Mouse (Mus musculus) thymus, postnatal 0 days (tissue): ENCODE data around the gene Zfp950. TPM values are rescaled to one million over a fixed set of nuclear protein-coding genes. Genes with fewer than 3 reads are reported as not detected.
"Not testable (repeated sequence)": the region's sequence is repeated elsewhere in the genome, so short reads cannot be mapped to it uniquely, and the experiment has no call there.

Experiments used
- DNase-seq: peaks from one replicate; pipeline ENCODE4 v3.0.0-alpha.2; 2015; ENCODE audit warnings: low spot score
- polyA plus RNA-seq: library from polyadenylated mRNA; unstranded; fragments of >200 nt; fragmentation: Nextera tagmentation; extraction: Ambion mirVana; gene quantifications from 2 replicates; pipeline ENCODE4 v1.2.1, GENCODE M21; 2015

Zfp950 gene
- polyA plus RNA-seq, result 25.0 and 34.8 TPM in 2 replicates

- peak; percentile 90 for DNase-seq
Observed at GRCm38 (mm10) chr19:61140342-61141206, at the start of gene Zfp950. Zfp950 (minus strand) TSS chr19:61140840.

- DNase-seq, result not testable (repeated sequence)
Observed at GRCm38 (mm10) chr19:61183590-61183989, 43.0 kb upstream of the Zfp950 start, which contains the start of gene Gm6020. Gm6020 (plus strand) TSS chr19:61183890.

GRCm38 (mm10) chr19:61175756-61176324 lies 35.2 kb upstream of the Zfp950 start, which contains the start of gene Gm7102:
Gm7102 (minus strand) TSS chr19:61176309.
- no peak for DNase-seq

GRCm38 (mm10) chr19:61151701-61152420 lies 11.2 kb upstream of the Zfp950 start:
- DNase-seq, result no peak

GRCm38 (mm10) chr19:61151372-61151700 lies 10.7 kb upstream of the Zfp950 start:
- DNase-seq, result peak; percentile 29

- DNase-seq, result no peak
Observed at GRCm38 (mm10) chr19:61141299-61141698, 659 bp upstream of the Zfp950 start.

GRCm38 (mm10) chr19:61138655-61139054 lies 2.0 kb downstream of the Zfp950 start:
- no peak for DNase-seq

- no peak for DNase-seq
Observed at GRCm38 (mm10) chr19:61131096-61131495, 9.5 kb downstream of the Zfp950 start.

GRCm38 (mm10) chr19:61110184-61110583 lies 30.5 kb downstream of the Zfp950 start:
- DNase-seq, result peak; percentile 7

- DNase-seq, result peak; percentile 39
Observed at GRCm38 (mm10) chr19:61097764-61098163, 42.9 kb downstream of the Zfp950 start.

- DNase-seq, result no peak
Observed at GRCm38 (mm10) chr19:61096776-61097175, 43.9 kb downstream of the Zfp950 start.

- no peak for DNase-seq
Observed at GRCm38 (mm10) chr19:61090541-61090940, 50.1 kb downstream of the Zfp950 start.

GRCm38 (mm10) chr19:61089001-61089400 lies 51.6 kb downstream of the Zfp950 start:
- no peak for DNase-seq

- DNase-seq, result no peak
Observed at GRCm38 (mm10) chr19:61087781-61088180, 52.9 kb downstream of the Zfp950 start.

- no peak for DNase-seq
Observed at GRCm38 (mm10) chr19:61085217-61085616, 55.4 kb downstream of the Zfp950 start.

GRCm38 (mm10) chr19:61084149-61084940 lies 56.3 kb downstream of the Zfp950 start:
- DNase-seq, result peak; percentile 82

GRCm38 (mm10) chr19:61083006-61083405 lies 57.6 kb downstream of the Zfp950 start:
- no peak for DNase-seq

GRCm38 (mm10) chr19:61080251-61080749 lies 60.3 kb downstream of the Zfp950 start:
- no peak for DNase-seq

GRCm38 (mm10) chr19:61078622-61079021 lies 62.0 kb downstream of the Zfp950 start:
- no peak for DNase-seq

GRCm38 (mm10) chr19:61065011-61065410 lies 75.6 kb downstream of the Zfp950 start:
- no peak for DNase-seq

- no peak for DNase-seq
Observed at GRCm38 (mm10) chr19:61064386-61064785, 76.3 kb downstream of the Zfp950 start.
